Mouse (Mus musculus) hindbrain, embryonic 16.5 days (tissue): ENCODE measurements around the gene Negr1. TPM values are rescaled to one million over a fixed set of nuclear protein-coding genes. Genes with fewer than 3 reads are reported as not detected.

Experiments used
- ATAC-seq: fragments of 200-750 bp; cut with Nextera tagmentation; 2 replicates; pipeline ENCODE4 v1.8.0; 2017; ENCODE audit warnings: moderate TSS enrichment, moderate library complexity
- H3K27ac ChIP-seq: fragments of 300-500 bp; sonication (generic); 2 replicates; pipeline ENCODE4 v1.5.1; 2014; ENCODE audit warnings: low read depth, mild to moderate bottlenecking, control low read depth, low read length, moderate library complexity
- H3K27me3 ChIP-seq: fragments of 300-500 bp; sonication (generic); replicated peaks from 2 replicates; pipeline ENCODE4 v1.6.1; 2014; ENCODE audit warnings: low read length; ENCODE audit not compliant: control insufficient read depth, insufficient read depth
- H3K36me3 ChIP-seq: fragments of 300-500 bp; sonication (generic); 2 replicates; pipeline ENCODE4 v1.6.1; 2014; ENCODE audit warnings: mild to moderate bottlenecking, low read length, moderate library complexity, mixed read lengths; ENCODE audit not compliant: control insufficient read depth, insufficient read depth
- H3K4me1 ChIP-seq: fragments of 300-500 bp; sonication (generic); 2 replicates; pipeline ENCODE4 v1.6.1; 2014; ENCODE audit warnings: low read depth, low read length; ENCODE audit not compliant: control insufficient read depth, insufficient read depth
- H3K4me2 ChIP-seq: fragments of 300-500 bp; sonication (generic); 2 replicates; pipeline ENCODE4 v1.6.1; 2014; ENCODE audit warnings: mild to moderate bottlenecking, low read length, control low read depth, moderate library complexity
- H3K4me3 ChIP-seq: fragments of 300-500 bp; sonication (generic); 2 replicates; pipeline ENCODE4 v1.5.1; 2014; ENCODE audit warnings: mild to moderate bottlenecking, low read length, control low read depth, moderate library complexity
- H3K9ac ChIP-seq: fragments of 300-500 bp; sonication (generic); 2 replicates; pipeline ENCODE4 v1.6.1; 2014; ENCODE audit warnings: low read depth, mild to moderate bottlenecking, control low read depth, low read length, moderate library complexity
- H3K9me3 ChIP-seq: fragments of 300-500 bp; sonication (generic); 2 replicates; pipeline ENCODE4 v1.6.1; 2014; ENCODE audit warnings: mild to moderate bottlenecking, low read length, moderate library complexity; ENCODE audit not compliant: control insufficient read depth
- WGBS: fragments of 180-500 bp; shearing (Covaris S2); extraction: QIAGEN DNeasy Blood & Tissue Kit; methylation state at CpG from one replicate; pipeline ENCODE4 v1.1.7; 2014; 5-methylcytosine and 5-hydroxymethylcytosine counted together
- polyA plus RNA-seq: library from polyadenylated mRNA; unstranded; fragments of >200 nt; fragmentation: Nextera tagmentation; extraction: Ambion mirVana; gene quantifications from 2 replicates; pipeline ENCODE4 v1.2.1, GENCODE M21; 2015

The Negr1 gene
- polyA plus RNA-seq, 1 experiment from 2014 or later, result 46.0 TPM

- Histone ChIP-seq H3K4me1 (no peaks in the 10 kb centered on the region), H3K27ac (no peak overlapping the region), H3K4me3 (no peak overlapping the region), H3K9me3 (no peaks in the 10 kb centered on the region), H3K9ac (no peak overlapping the region), H3K4me2 (no peak overlapping the region), H3K27me3 (no peaks in the 10 kb centered on the region), H3K36me3 (no peaks in the 10 kb centered on the region)
- WGBS, result 94% methylated on average over 7 of the region's 7 CpGs
- ATAC-seq, result no peak
Observed at GRCm38 (mm10) chr3:156799228-156799627, 237.6 kb downstream of the Negr1 start.

- 83% methylated on average over 3 of the region's 3 CpGs for WGBS
- Histone ChIP-seq H3K27me3 (no peaks in the 10 kb centered on the region), H3K36me3 (no peaks in the 10 kb centered on the region), H3K9me3 (no peaks in the 10 kb centered on the region), H3K9ac (no peak overlapping the region), H3K27ac (no peak overlapping the region), H3K4me3 (no peak overlapping the region), H3K4me1 (no peaks in the 10 kb centered on the region), H3K4me2 (no peak overlapping the region)
- no peak for ATAC-seq
Observed at GRCm38 (mm10) chr3:156809836-156810235, 248.2 kb downstream of the Negr1 start.

GRCm38 (mm10) chr3:156816938-156817337, 255.3 kb downstream of the Negr1 start:
- Histone ChIP-seq H3K9ac (no peak overlapping the region), H3K27ac (no peak overlapping the region), H3K4me3 (no peak overlapping the region), H3K4me1 (no peaks in the 10 kb centered on the region), H3K36me3 (no peaks in the 10 kb centered on the region), H3K9me3 (no peaks in the 10 kb centered on the region), H3K27me3 (no peaks in the 10 kb centered on the region), H3K4me2 (no peak overlapping the region)
- ATAC-seq, result no peak

- Histone ChIP-seq H3K9me3 (no peaks in the 10 kb centered on the region), H3K4me3 (no peak overlapping the region), H3K27ac (no peak overlapping the region), H3K4me1 (no peaks in the 10 kb centered on the region), H3K9ac (no peak overlapping the region), H3K4me2 (no peak overlapping the region), H3K36me3 (no peaks in the 10 kb centered on the region), H3K27me3 (no peaks in the 10 kb centered on the region)
- no peak for ATAC-seq
- 63% methylated on average over 6 of the region's 6 CpGs for WGBS
Observed at GRCm38 (mm10) chr3:156817452-156817851, 255.9 kb downstream of the Negr1 start.

- WGBS, result 85% methylated on average over 3 of the region's 3 CpGs
- no peak for ATAC-seq
- no peak overlapping the region for H3K4me2 ChIP-seq
- no peaks in the 10 kb centered on the region for H3K36me3 ChIP-seq
- H3K27me3 ChIP-seq, result no peaks in the 10 kb centered on the region
- H3K27ac ChIP-seq, result no peak overlapping the region
- no peak overlapping the region for H3K9ac ChIP-seq
- H3K4me3 ChIP-seq, result no peak overlapping the region
- H3K4me1 ChIP-seq, result no peaks in the 10 kb centered on the region
- no peaks in the 10 kb centered on the region for H3K9me3 ChIP-seq
Observed at GRCm38 (mm10) chr3:156823039-156823438, 261.4 kb downstream of the Negr1 start.

GRCm38 (mm10) chr3:156833920-156834319, 272.3 kb downstream of the Negr1 start:
- no peaks in the 10 kb centered on the region for H3K36me3 ChIP-seq
- WGBS, result 47% methylated on average over 3 of the region's 3 CpGs
- H3K27me3 ChIP-seq, result no peaks in the 10 kb centered on the region
- H3K9me3 ChIP-seq, result no peaks in the 10 kb centered on the region
- no peak overlapping the region for H3K27ac ChIP-seq
- H3K4me1 ChIP-seq, result no peaks in the 10 kb centered on the region
- no peak for ATAC-seq
- no peak overlapping the region for H3K9ac ChIP-seq
- no peak overlapping the region for H3K4me3 ChIP-seq
- H3K4me2 ChIP-seq, result no peak overlapping the region

- no peak overlapping the region for H3K9ac ChIP-seq
- no peak overlapping the region for H3K4me3 ChIP-seq
- no peak overlapping the region for H3K4me2 ChIP-seq
- H3K36me3 ChIP-seq, result no peaks in the 10 kb centered on the region
- no peak for ATAC-seq
- 85% methylated on average over 2 of the region's 2 CpGs for WGBS
- no peaks in the 10 kb centered on the region for H3K4me1 ChIP-seq
- H3K27ac ChIP-seq, result no peak overlapping the region
- no peaks in the 10 kb centered on the region for H3K9me3 ChIP-seq
- H3K27me3 ChIP-seq, result no peaks in the 10 kb centered on the region
Observed at GRCm38 (mm10) chr3:156838550-156838949, 277.0 kb downstream of the Negr1 start.

- WGBS, result 86% methylated on average over 2 of the region's 2 CpGs
- no peak overlapping the region for H3K9ac ChIP-seq
- H3K9me3 ChIP-seq, result no peaks in the 10 kb centered on the region
- no peaks in the 10 kb centered on the region for H3K27me3 ChIP-seq
- H3K36me3 ChIP-seq, result no peaks in the 10 kb centered on the region
- no peak overlapping the region for H3K27ac ChIP-seq
- H3K4me3 ChIP-seq, result no peak overlapping the region
- ATAC-seq, result no peak
- no peaks in the 10 kb centered on the region for H3K4me1 ChIP-seq
- no peak overlapping the region for H3K4me2 ChIP-seq
Observed at GRCm38 (mm10) chr3:156848385-156848784, 286.8 kb downstream of the Negr1 start.

GRCm38 (mm10) chr3:156851921-156852320, 290.3 kb downstream of the Negr1 start:
- no peaks in the 10 kb centered on the region for H3K9me3 ChIP-seq
- H3K27ac ChIP-seq, result no peak overlapping the region
- WGBS, result 57% methylated on average over 3 of the region's 3 CpGs
- no peak overlapping the region for H3K4me2 ChIP-seq
- no peaks in the 10 kb centered on the region for H3K4me1 ChIP-seq
- H3K9ac ChIP-seq, result no peak overlapping the region
- no peak overlapping the region for H3K4me3 ChIP-seq
- H3K27me3 ChIP-seq, result no peaks in the 10 kb centered on the region
- ATAC-seq, result no peak; the same call in 1 of the 2 replicates
- H3K36me3 ChIP-seq, result no peaks in the 10 kb centered on the region
